Mouse (Mus musculus): ENCODE results near the gene Olfr819. TPM values are rescaled to one million over a fixed set of nuclear protein-coding genes. Genes with fewer than 3 reads are reported as not detected.

Gene Olfr819
- polyA plus RNA-seq (2014; fragmentation: Illumina TruSeq; extraction: RNeasy Lipid Tissue Mini Kit (QIAGEN cat#74804); ENCODE audit: low read depth, low replicate concordance): not detected

GRCm38 (mm10) chr10:129967166-129967565, at the start of gene Olfr819:
Gene Olfr819, minus strand, starts transcription at chr10:129967266.

DNA sequence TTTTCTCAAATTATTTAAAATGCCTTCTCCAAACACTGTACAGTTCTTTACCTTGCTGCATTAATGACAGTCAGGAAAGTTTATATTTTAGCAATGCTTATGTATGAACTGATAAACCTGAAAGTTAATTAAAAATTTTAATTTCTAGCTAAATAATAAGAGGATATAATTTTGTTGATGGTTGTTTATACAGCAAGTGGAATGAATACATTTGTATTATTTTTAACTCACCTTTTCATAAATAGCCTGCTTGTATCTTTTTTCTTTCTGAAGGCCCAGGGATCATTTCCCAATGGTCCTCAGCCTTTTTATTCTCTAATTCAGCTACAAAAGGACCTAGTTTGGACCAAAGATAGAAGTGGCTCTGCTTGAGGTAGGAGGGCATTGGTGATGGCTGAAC, 45.3 kb upstream of the Olfr819 start, which contains the start of gene Olfr820:
Olfr820 (plus strand) TSS at position 301 of the 400 bp plus-strand sequence.

DNA sequence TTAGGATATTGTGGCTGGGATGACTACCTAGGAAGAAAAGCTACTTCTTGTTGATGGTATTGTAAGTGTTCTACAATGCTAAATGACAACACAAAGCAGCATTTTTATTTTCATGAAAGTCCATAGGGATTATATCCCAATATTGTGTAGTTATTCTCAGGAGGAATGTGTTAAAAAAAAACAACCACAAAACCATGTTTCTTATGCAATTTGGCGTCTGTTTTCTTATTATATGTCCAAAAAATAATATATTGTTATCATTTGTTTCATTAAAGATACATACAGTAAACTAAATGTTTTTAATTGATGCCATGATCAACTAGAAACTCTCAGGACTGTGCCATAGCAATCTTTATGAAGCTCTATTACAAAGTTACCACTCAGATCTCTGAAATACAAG, 17.9 kb upstream of the Olfr819 start, which contains the start of gene Gm10310:
Gm10310 (minus strand) TSS at position 101 of the 400 bp plus-strand sequence.

GRCm38 (mm10) chr10:129976040-129976439, 9.0 kb upstream of the Olfr819 start, which contains the start of gene Olfr247:
Gene Olfr247, minus strand, starts transcription at chr10:129976140.

DNA sequence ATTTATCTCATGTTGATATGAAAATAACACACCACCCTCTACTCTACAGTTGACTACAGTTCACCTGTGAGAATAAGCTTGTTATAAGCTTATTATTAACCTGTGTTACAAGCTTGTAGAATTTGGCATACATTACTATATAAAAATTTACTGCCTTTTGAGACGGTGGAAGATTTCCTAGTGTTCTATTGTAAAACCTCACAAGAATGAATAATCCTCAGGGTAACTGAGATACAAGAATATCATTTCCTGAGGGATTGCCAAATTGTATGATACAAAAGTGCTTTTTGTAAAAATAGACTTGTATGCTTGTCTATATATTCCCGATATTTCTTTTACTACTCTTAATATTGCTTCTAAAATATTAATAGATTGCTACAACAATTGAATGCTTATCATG, 18.1 kb downstream of the Olfr819 start, which contains the start of gene Olfr818:
Olfr818 (minus strand) TSS at position 101 of the 400 bp plus-strand sequence.

DNA sequence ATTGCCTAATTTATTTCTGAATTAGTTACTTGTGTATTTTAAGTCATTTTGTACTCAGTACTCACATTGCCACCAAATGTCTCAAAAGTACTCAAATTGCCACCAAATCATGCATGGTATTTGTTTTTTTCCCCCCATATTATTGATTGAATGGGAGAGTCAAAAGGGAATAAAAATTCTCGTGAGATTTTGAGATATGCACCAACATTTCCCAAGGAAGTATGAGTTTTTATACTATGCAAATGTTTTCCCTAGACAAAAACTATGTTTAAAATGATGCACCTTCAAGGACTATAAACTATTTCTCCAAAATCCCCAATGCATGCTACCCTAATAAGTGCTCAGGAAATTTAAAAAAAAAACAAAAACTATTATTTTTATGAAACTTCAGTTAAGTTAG, 51.6 kb downstream of the Olfr819 start, which contains the start of gene Olfr816:
Olfr816 (minus strand) TSS at position 101 of the 400 bp plus-strand sequence.

Other genes with a start within 250 kb of the Olfr819 start
- gene Olfr805, start 237.9 kb downstream of the Olfr819 start, polyA plus RNA-seq (2014; fragmentation: Illumina TruSeq; extraction: RNeasy Lipid Tissue Mini Kit (QIAGEN cat#74804); ENCODE audit: low read depth, low replicate concordance): not detected
- not detected for gene Olfr806, start 225.3 kb downstream of the Olfr819 start, polyA plus RNA-seq (2014; fragmentation: Illumina TruSeq; extraction: RNeasy Lipid Tissue Mini Kit (QIAGEN cat#74804); ENCODE audit: low read depth, low replicate concordance)
- gene Olfr807, start 209.5 kb downstream of the Olfr819 start, polyA plus RNA-seq (2014; fragmentation: Illumina TruSeq; extraction: RNeasy Lipid Tissue Mini Kit (QIAGEN cat#74804); ENCODE audit: low read depth, low replicate concordance): not detected
- not detected for gene Olfr808, start 201.8 kb downstream of the Olfr819 start, polyA plus RNA-seq (2014; fragmentation: Illumina TruSeq; extraction: RNeasy Lipid Tissue Mini Kit (QIAGEN cat#74804); ENCODE audit: low read depth, low replicate concordance)
- gene Olfr809, start 192.6 kb downstream of the Olfr819 start, polyA plus RNA-seq (2014; fragmentation: Illumina TruSeq; extraction: RNeasy Lipid Tissue Mini Kit (QIAGEN cat#74804); ENCODE audit: low read depth, low replicate concordance): not detected
- not detected for gene Olfr810, start 172.3 kb downstream of the Olfr819 start, polyA plus RNA-seq (2014; fragmentation: Illumina TruSeq; extraction: RNeasy Lipid Tissue Mini Kit (QIAGEN cat#74804); ENCODE audit: low read depth, low replicate concordance)
- gene Olfr811, start 162.9 kb downstream of the Olfr819 start, polyA plus RNA-seq (2014; fragmentation: Illumina TruSeq; extraction: RNeasy Lipid Tissue Mini Kit (QIAGEN cat#74804); ENCODE audit: low read depth, low replicate concordance): not detected
- gene Olfr812, start 121.2 kb downstream of the Olfr819 start, polyA plus RNA-seq (2014; fragmentation: Illumina TruSeq; extraction: RNeasy Lipid Tissue Mini Kit (QIAGEN cat#74804); ENCODE audit: low read depth, low replicate concordance): not detected
- gene Olfr813, start 111.9 kb downstream of the Olfr819 start, polyA plus RNA-seq (2014; fragmentation: Illumina TruSeq; extraction: RNeasy Lipid Tissue Mini Kit (QIAGEN cat#74804); ENCODE audit: low read depth, low replicate concordance): not detected
- gene Olfr814, start 87.4 kb downstream of the Olfr819 start, polyA plus RNA-seq (2014; fragmentation: Illumina TruSeq; extraction: RNeasy Lipid Tissue Mini Kit (QIAGEN cat#74804); ENCODE audit: low read depth, low replicate concordance): not detected
- gene Olfr815, start 61.4 kb downstream of the Olfr819 start, polyA plus RNA-seq (2014; fragmentation: Illumina TruSeq; extraction: RNeasy Lipid Tissue Mini Kit (QIAGEN cat#74804); ENCODE audit: low read depth, low replicate concordance): not detected
- gene Olfr816, start 51.7 kb downstream of the Olfr819 start, polyA plus RNA-seq (2014; fragmentation: Illumina TruSeq; extraction: RNeasy Lipid Tissue Mini Kit (QIAGEN cat#74804); ENCODE audit: low read depth, low replicate concordance): not detected
- not detected for gene Olfr818, start 18.2 kb downstream of the Olfr819 start, polyA plus RNA-seq (2014; fragmentation: Illumina TruSeq; extraction: RNeasy Lipid Tissue Mini Kit (QIAGEN cat#74804); ENCODE audit: low read depth, low replicate concordance)
- gene Olfr247, start 8.9 kb upstream of the Olfr819 start, polyA plus RNA-seq (2014; fragmentation: Illumina TruSeq; extraction: RNeasy Lipid Tissue Mini Kit (QIAGEN cat#74804); ENCODE audit: low read depth, low replicate concordance): not detected
- not detected for gene Gm10310, start 17.8 kb upstream of the Olfr819 start, polyA plus RNA-seq (2014; fragmentation: Illumina TruSeq; extraction: RNeasy Lipid Tissue Mini Kit (QIAGEN cat#74804); ENCODE audit: low read depth, low replicate concordance)
- not detected for gene Olfr820, start 45.4 kb upstream of the Olfr819 start, polyA plus RNA-seq (2014; fragmentation: Illumina TruSeq; extraction: RNeasy Lipid Tissue Mini Kit (QIAGEN cat#74804); ENCODE audit: low read depth, low replicate concordance)
- not detected for gene Olfr821, start 63.1 kb upstream of the Olfr819 start, polyA plus RNA-seq (2014; fragmentation: Illumina TruSeq; extraction: RNeasy Lipid Tissue Mini Kit (QIAGEN cat#74804); ENCODE audit: low read depth, low replicate concordance)
- gene Olfr822, start 103.9 kb upstream of the Olfr819 start, polyA plus RNA-seq (2014; fragmentation: Illumina TruSeq; extraction: RNeasy Lipid Tissue Mini Kit (QIAGEN cat#74804); ENCODE audit: low read depth, low replicate concordance): not detected
- not detected for gene Olfr823, start 148.1 kb upstream of the Olfr819 start, polyA plus RNA-seq (2014; fragmentation: Illumina TruSeq; extraction: RNeasy Lipid Tissue Mini Kit (QIAGEN cat#74804); ENCODE audit: low read depth, low replicate concordance)
- gene Olfr824, start 162.7 kb upstream of the Olfr819 start, polyA plus RNA-seq (2014; fragmentation: Illumina TruSeq; extraction: RNeasy Lipid Tissue Mini Kit (QIAGEN cat#74804); ENCODE audit: low read depth, low replicate concordance): not detected
- not detected for gene Olfr825, start 199.5 kb upstream of the Olfr819 start, polyA plus RNA-seq (2014; fragmentation: Illumina TruSeq; extraction: RNeasy Lipid Tissue Mini Kit (QIAGEN cat#74804); ENCODE audit: low read depth, low replicate concordance)
- gene Olfr826, start 216.9 kb upstream of the Olfr819 start, polyA plus RNA-seq (2014; fragmentation: Illumina TruSeq; extraction: RNeasy Lipid Tissue Mini Kit (QIAGEN cat#74804); ENCODE audit: low read depth, low replicate concordance): not detected
- not detected for gene Olfr827, start 247.1 kb upstream of the Olfr819 start, polyA plus RNA-seq (2014; fragmentation: Illumina TruSeq; extraction: RNeasy Lipid Tissue Mini Kit (QIAGEN cat#74804); ENCODE audit: low read depth, low replicate concordance)